Comparison of ENCODE assay signal across 22 mouse cellular contexts in the genomic region with DNA sequence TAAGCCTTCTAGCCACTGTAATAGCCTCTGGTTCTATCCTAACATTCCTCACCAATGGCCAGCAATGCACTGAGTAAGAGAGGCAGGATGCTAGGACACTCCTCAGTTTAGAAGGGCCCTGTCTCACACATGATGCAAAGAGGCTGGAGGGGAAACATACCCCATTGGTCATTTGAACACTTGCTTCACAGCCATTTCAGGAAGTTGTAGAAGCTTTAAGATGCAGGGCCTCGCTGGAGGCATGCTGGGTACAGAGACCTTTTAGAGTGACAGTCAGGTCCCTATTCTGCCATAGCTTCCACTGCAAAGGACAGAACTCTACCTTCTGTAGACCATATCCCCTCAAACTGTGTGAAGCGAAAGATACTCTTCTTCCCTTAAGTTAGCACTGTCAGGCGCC. TPM values are rescaled to one million over a fixed set of nuclear protein-coding genes. Genes with fewer than 3 reads are reported as not detected.
DNase-seq lines count a peak whose midpoint lies in the region; ATAC-seq and TF ChIP-seq lines count a peak whose summit lies in the region.
"Had no signal": no experiment of that assay in that cellular context is flagged by ENCODE, and none has a peak within 500 bp of the region (broad histone marks: within the 10 kb centered on the region; RNA-seq: fewer than 3 reads in every experiment).

No protein-coding gene starts in this region.

- no peaks in the 10 kb centered on the region for H3K27me3 ChIP-seq in midbrain, embryonic 10.5 days (ENCODE audit: low read depth, poor library complexity, severe bottlenecking)
- no peaks in the 10 kb centered on the region for H3K27me3 ChIP-seq in midbrain, embryonic 15.5 days (replicated peaks)
- no peaks in the 10 kb centered on the region for H3K27me3 ChIP-seq in embryonic facial prominence, embryonic 10.5 days (replicated peaks; ENCODE audit: low read depth, poor library complexity, severe bottlenecking)
- no peaks in the 10 kb centered on the region for H3K27me3 ChIP-seq in liver, embryonic 14.5 days (ENCODE audit: control insufficient read depth, insufficient read depth, low read length)
- H3K27me3 ChIP-seq: limb, embryonic 13.5 days had no signal

- H3K36me3 ChIP-seq in midbrain, embryonic 10.5 days, result peaks cover 81% of the 10 kb centered on the region
- peaks cover 16% of the 10 kb centered on the region; the same call in 1 of the 2 replicates for H3K36me3 ChIP-seq in midbrain, embryonic 15.5 days (replicated peaks)
- peaks cover 86% of the 10 kb centered on the region for H3K36me3 ChIP-seq in embryonic facial prominence, embryonic 10.5 days (replicated peaks)
- H3K36me3 ChIP-seq in liver, embryonic 14.5 days (replicated peaks; ENCODE audit: control insufficient read depth, insufficient read depth, low read depth), result peaks cover 35% of the 10 kb centered on the region

- H3K27ac ChIP-seq in midbrain, embryonic 10.5 days (replicated peaks), result peak overlapping the region; percentile 17; the same call in 1 of the 2 replicates
- no peak overlapping the region for H3K27ac ChIP-seq in midbrain, embryonic 15.5 days
- 0 out of 2 replicates have a peak overlapping the region, but pooled peaks have one; percentile 12 for H3K27ac ChIP-seq in embryonic facial prominence, embryonic 10.5 days (replicated peaks)
- H3K27ac ChIP-seq in liver, embryonic 14.5 days, result peak overlapping the region; percentile 98
- H3K27ac ChIP-seq: hindbrain, embryonic 14.5 days; limb, embryonic 13.5 days had no signal

- no peak for TF ChIP-seq CTCF in liver, embryonic 14.5 days (IDR thresholded peaks at IDR 0.05; ENCODE audit: low read depth)

- WGBS in midbrain, embryonic 10.5 days, result 91% methylated on average over 3 of the region's 3 CpGs
- 91% methylated on average over 3 of the region's 3 CpGs for WGBS in midbrain, embryonic 15.5 days
- WGBS in embryonic facial prominence, embryonic 10.5 days, result 89% methylated on average over 3 of the region's 3 CpGs
- 52% methylated on average over 3 of the region's 3 CpGs for WGBS in liver, embryonic 14.5 days (ENCODE audit: insufficient replicate concordance)

- H3K4me2 ChIP-seq in midbrain, embryonic 15.5 days, result no peak overlapping the region
- peak overlapping the region; percentile 72 for H3K4me2 ChIP-seq in liver, embryonic 14.5 days (ENCODE audit: low read depth)
- H3K4me2 ChIP-seq: hindbrain, embryonic 14.5 days; limb, embryonic 13.5 days; lung, embryonic 14.5 days had no signal

- H3K9ac ChIP-seq in midbrain, embryonic 15.5 days, result no peak overlapping the region
- H3K9ac ChIP-seq in liver, embryonic 14.5 days (replicated peaks), result peak overlapping the region; percentile 62
- H3K9ac ChIP-seq: hindbrain, embryonic 14.5 days; limb, embryonic 13.5 days; lung, embryonic 14.5 days had no signal

- no peaks in the 10 kb centered on the region for H3K4me1 ChIP-seq in midbrain, embryonic 10.5 days
- H3K4me1 ChIP-seq in midbrain, embryonic 15.5 days, result no peaks in the 10 kb centered on the region
- H3K4me1 ChIP-seq in embryonic facial prominence, embryonic 10.5 days, result no peaks in the 10 kb centered on the region
- peaks cover 45 to 52% of the 10 kb centered on the region in 2 experiments for H3K4me1 ChIP-seq in liver, embryonic 14.5 days (replicated peaks; ENCODE audit: control insufficient read depth in 2 of 2, insufficient read depth in 2 of 2, low read length in 1 of 2)
- H3K4me1 ChIP-seq: limb, embryonic 13.5 days had no signal

- no peak for ATAC-seq in midbrain, embryonic 15.5 days (replicated peaks)
- ATAC-seq in liver, embryonic 14.5 days (ENCODE audit: insufficient read depth), result no peak; the same call in 1 of the 2 replicates
- ATAC-seq: inflammation-experienced regulatory T-cells, adult 6 months had no signal

- no peaks in the 10 kb centered on the region for H3K9me3 ChIP-seq in midbrain, embryonic 10.5 days (replicated peaks)
- no peaks in the 10 kb centered on the region for H3K9me3 ChIP-seq in midbrain, embryonic 15.5 days
- H3K9me3 ChIP-seq in embryonic facial prominence, embryonic 10.5 days, result no peaks in the 10 kb centered on the region
- H3K9me3 ChIP-seq in liver, embryonic 14.5 days (ENCODE audit: control insufficient read depth, low read length), result no peaks in the 10 kb centered on the region
- H3K9me3 ChIP-seq: limb, embryonic 13.5 days had no signal

- H3K4me3 ChIP-seq in midbrain, embryonic 10.5 days, result no peak overlapping the region
- no peak overlapping the region for H3K4me3 ChIP-seq in midbrain, embryonic 15.5 days
- no peak overlapping the region for H3K4me3 ChIP-seq in embryonic facial prominence, embryonic 10.5 days
- peak overlapping the region; percentile 38 to 56 for H3K4me3 ChIP-seq in liver, embryonic 14.5 days (ENCODE audit: insufficient read depth in 1 of 2, low read depth in 2 of 2, low read length in 2 of 2)
- H3K4me3 ChIP-seq: limb, embryonic 13.5 days had no signal

- TF ChIP-seq EP300 in liver, embryonic 14.5 days (IDR thresholded peaks at IDR 0.05; ENCODE audit: low read depth), result no peak

- DNase-seq in midbrain, embryonic 10.5 days (ENCODE audit: low spot score), result no peak
- no peak for DNase-seq in embryonic facial prominence, embryonic 10.5 days (ENCODE audit: low spot score)
- no peak for DNase-seq in liver, embryonic 14.5 days (ENCODE audit: low read depth in 3 of 3, low spot score in 3 of 3)
- no peak for DNase-seq in adrenal gland, postnatal 4 days (ENCODE audit: low spot score in 2 of 2)
- DNase-seq in adrenal gland, postnatal 25 days, result no peak
- no peak for DNase-seq in kidney, postnatal 25 days
- DNase-seq: adrenal gland, postnatal 14 days; cerebellum, adult 18-20 months; cerebellum, postnatal 25 days; embryo, embryonic 11 days; gastrocnemius, postnatal 25 days; heart, adult 18-20 months; heart, postnatal 36 days; kidney, adult 18-20 months; layer of hippocampus, adult 9-11 months; lung, embryonic 14.5 days; lung, postnatal 4 days had no signal

RNA-seq across cellular contexts. Expression of gene Susd2, which starts 53.9 kb away (rescaled TPM):
- 1.6 and 1.9 TPM in 2 replicates for polyA plus RNA-seq in midbrain, embryonic 10.5 days (2016; fragmentation: Nextera tagmentation; extraction: Ambion mirVana)
- polyA plus RNA-seq in midbrain, embryonic 15.5 days (2015; fragmentation: Nextera tagmentation; extraction: Ambion mirVana), result 3.0 and 4.1 TPM in 2 replicates
- polyA plus RNA-seq in embryonic facial prominence, embryonic 10.5 days (2016; fragmentation: Nextera tagmentation; extraction: Ambion mirVana), result 1.6 and 1.8 TPM in 2 replicates
- polyA plus RNA-seq in liver, embryonic 14.5 days (2012; rRNA removed), result 0.84 and 1.2 TPM in 2 replicates
- 1.0 and 1.6 TPM in 2 replicates for polyA plus RNA-seq in liver, embryonic 14.5 days (2014; fragmentation: Nextera tagmentation; extraction: Ambion mirVana)
- total RNA-seq in adrenal gland, postnatal 4 days (2021), result 10 to 100 TPM in 1 of 2 experiments, 1 to 10 TPM in 1; 7.4 to 17.2 TPM
- total RNA-seq in adrenal gland, postnatal 25 days (2021), result 5.9 and 8.9 TPM in 2 replicates
- total RNA-seq: monocyte, adult 5-6 weeks had no signal

Comparison
In these comparisons a context has a peak if more than half of its experiments do, and no peak if none do; other contexts are left out.
1. H3K4me3 ChIP-seq: peak in liver, embryonic 14.5 days (2 of 2); none in midbrain, embryonic 10.5 days (single experiment), midbrain, embryonic 15.5 days (single experiment) and embryonic facial prominence, embryonic 10.5 days (single experiment).